Mouse (Mus musculus): ENCODE measurements at regions not wholly inside any gene's neighbourhood (a gene's known extent, or its start where the extent isn't known, plus 50 kb on each side); places are given as distances from the start of the nearest gene placed in this dataset.

DNA sequence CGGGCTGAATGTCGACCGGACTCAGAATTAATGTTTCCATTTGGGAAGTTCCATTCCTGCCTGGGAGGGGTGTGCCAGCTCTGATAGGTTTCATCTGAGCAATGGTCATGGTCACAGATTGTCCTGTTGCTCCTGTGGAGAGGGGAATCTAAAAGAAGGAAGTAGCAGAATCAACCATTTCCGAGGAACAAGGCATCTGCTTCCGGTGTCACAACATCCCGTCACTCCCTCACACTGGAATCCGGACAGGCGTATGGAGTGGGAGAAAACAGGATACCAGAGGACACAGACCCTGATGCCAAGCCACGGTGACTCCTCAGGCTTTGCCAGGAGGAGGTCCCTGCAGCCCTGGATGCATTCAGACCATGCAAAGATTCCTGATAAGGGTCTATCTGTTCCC lies 168.0 kb downstream of the Maf start:
- no peak overlapping the region for H3K4me2 ChIP-seq (replicated peaks)
- no peaks in the 10 kb centered on the region for H3K36me3 ChIP-seq
- H3K27me3 ChIP-seq = peaks cover 28% of the 10 kb centered on the region
- H3K4me1 ChIP-seq = peaks cover 25% of the 10 kb centered on the region
- no peak overlapping the region for H3K4me3 ChIP-seq
- H3K27ac ChIP-seq = no peak overlapping the region
- H3K9ac ChIP-seq = no peak overlapping the region
- H3K9me3 ChIP-seq = no peaks in the 10 kb centered on the region
- ATAC-seq (ENCODE audit: low FRiP score, low read depth) = no peak
- 88% methylated on average over 9 of the region's 9 CpGs for WGBS

DNA sequence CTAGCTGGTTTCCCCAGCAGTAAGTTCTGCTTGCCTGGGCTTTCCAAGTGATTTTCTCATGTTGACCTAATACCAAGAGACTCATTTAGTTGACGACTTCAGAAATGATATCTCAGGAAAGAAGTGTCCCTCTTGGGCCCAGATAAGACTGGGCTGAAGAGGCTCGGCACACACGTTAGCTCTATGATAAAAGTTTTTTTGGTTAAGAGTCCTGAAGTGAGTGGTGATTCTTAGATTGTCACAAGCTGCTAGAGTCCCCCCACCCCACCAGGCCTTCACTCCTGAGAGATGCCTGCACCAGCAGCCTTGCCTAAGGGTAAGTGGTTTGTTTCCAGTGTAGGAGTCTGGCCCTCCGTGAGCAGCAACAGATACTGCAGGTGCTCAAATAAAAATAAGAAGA lies 169.4 kb downstream of the Maf start:
- no peak for ATAC-seq (ENCODE audit: low FRiP score, low read depth)
- Histone ChIP-seq H3K27ac (no peak overlapping the region), H3K9ac (no peak overlapping the region), H3K27me3 (peaks cover 27% of the 10 kb centered on the region), H3K4me2 (replicated peaks) (no peak overlapping the region), H3K9me3 (no peaks in the 10 kb centered on the region), H3K4me3 (no peak overlapping the region), H3K36me3 (no peaks in the 10 kb centered on the region), H3K4me1 (peaks cover 15% of the 10 kb centered on the region)
- WGBS = 82% methylated on average over 4 of the region's 4 CpGs

DNA sequence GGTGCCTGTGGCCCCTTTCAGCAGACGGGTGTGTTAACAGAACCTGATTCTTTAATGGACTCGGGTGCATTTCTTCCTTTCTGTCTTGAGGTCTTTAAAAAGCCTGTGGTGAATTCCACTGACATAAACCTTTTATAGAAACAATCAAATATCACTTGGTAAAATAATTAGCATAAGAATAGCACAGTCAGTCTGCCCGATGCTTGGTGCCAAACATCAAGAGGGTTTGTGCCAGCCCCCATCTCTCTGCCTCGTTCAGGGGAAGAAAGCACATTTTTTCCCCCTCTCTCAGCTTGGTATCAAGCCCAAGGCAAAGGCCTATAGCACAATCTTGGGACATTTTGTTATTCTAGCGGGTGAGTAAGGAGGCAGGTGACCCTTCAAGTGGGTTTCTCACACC lies 169.8 kb downstream of the Maf start:
- Histone ChIP-seq H3K9me3 (no peaks in the 10 kb centered on the region), H3K4me3 (no peak overlapping the region), H3K4me2 (replicated peaks) (no peak overlapping the region), H3K9ac (no peak overlapping the region), H3K36me3 (no peaks in the 10 kb centered on the region), H3K4me1 (peaks cover 15% of the 10 kb centered on the region), H3K27ac (no peak overlapping the region), H3K27me3 (peaks cover 22% of the 10 kb centered on the region)
- 55% methylated on average over 5 of the region's 5 CpGs for WGBS
- ATAC-seq (ENCODE audit: low FRiP score, low read depth) = no peak

DNA sequence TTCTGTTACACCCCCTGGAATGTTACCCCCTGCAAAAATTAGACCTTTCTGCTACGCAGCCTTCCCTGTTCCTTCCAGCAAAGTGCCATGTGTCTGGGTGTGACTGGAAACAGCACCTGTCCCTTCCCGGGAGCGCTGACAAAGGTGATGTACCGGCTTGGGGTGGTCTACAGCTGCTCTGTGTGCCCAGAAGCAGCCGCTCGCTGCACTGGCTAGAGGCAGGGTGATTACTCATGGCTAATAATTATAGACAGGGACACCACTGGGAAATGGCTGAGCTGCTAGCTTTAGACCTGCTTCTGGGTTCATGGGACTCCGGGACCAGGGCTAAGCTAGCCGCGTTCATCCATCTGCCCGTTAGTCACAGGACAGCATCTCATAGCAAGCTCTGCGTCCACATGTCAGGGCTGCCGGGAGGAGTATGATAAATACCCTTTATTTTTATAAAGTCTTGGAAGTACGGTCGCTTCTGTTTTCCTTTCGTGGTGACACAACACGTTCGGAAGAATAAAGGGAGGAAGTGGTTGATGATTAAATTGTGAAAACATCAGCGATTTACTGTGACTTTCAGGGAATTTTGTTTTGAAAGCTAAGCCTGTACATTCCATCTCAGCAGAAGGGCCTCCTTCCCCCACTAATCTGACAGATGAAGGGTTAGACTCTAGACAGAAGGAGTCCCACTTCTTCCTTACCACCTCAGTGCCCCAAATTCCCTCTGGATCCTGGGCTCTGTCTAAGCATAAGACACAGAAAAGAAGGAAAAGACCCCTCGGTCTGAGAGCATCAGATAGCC lies 170.8 kb downstream of the Maf start:
- Histone ChIP-seq H3K4me1 (peaks cover 15% of the 10 kb centered on the region), H3K9me3 (no peaks in the 10 kb centered on the region), H3K4me2 (replicated peaks) (no peak overlapping the region), H3K4me3 (no peak overlapping the region), H3K9ac (no peak overlapping the region), H3K36me3 (no peaks in the 10 kb centered on the region), H3K27me3 (peaks cover 20% of the 10 kb centered on the region; the same call in 1 of the 2 replicates), H3K27ac (no peak overlapping the region)
- 68% methylated on average over 19 of the region's 19 CpGs for WGBS
- peak; percentile 24; the same call in 1 of the 2 replicates for ATAC-seq (ENCODE audit: low FRiP score, low read depth)

DNA sequence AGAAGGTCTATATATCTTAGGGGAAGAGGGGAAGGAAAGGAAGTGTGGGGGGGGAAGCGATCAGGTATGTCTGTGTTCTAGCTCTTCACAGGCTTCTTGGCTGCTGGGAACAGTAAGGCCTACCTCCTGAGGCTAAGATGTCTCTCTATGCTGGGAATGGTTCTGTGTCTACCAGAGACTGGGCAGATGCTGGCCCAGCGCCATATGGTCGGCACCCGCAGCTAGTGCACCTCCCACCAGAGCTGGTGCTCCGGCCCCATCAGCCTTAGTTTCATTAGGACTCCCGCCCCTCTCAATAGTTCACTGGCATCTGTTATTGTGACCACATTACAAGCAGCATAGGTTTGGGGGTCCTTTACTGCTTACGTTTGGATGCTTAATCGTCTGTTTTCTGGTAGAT lies 171.6 kb downstream of the Maf start:
- Histone ChIP-seq H3K9ac (no peak overlapping the region), H3K4me1 (peaks cover 15% of the 10 kb centered on the region), H3K36me3 (no peaks in the 10 kb centered on the region), H3K9me3 (no peaks in the 10 kb centered on the region), H3K4me2 (replicated peaks) (no peak overlapping the region), H3K4me3 (no peak overlapping the region), H3K27ac (no peak overlapping the region), H3K27me3 (peaks cover 20% of the 10 kb centered on the region; the same call in 1 of the 2 replicates)
- WGBS = 52% methylated on average over 8 of the region's 8 CpGs
- ATAC-seq (ENCODE audit: low FRiP score, low read depth) = no peak

DNA sequence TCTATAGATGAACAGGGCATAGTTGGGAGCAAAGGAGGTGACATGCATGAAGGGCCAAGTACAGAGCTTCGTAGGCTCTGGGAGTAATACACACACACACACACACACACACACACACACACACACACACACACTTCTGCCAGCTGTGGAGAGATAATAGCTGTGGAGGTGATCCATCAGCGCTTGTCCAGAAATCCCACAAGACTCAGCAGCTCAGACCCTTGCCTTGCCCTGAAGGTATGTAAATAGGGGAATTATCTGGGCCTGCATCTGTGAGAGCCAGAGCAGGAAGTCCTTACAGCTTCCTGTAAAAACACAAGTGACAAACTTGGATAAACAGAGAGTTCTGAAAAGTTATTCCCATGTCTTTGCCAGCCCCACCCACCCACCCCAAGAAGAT lies 173.6 kb downstream of the Maf start:
- WGBS = 67% methylated on average over 2 of the region's 2 CpGs
- no peaks in the 10 kb centered on the region for H3K9me3 ChIP-seq
- H3K4me1 ChIP-seq = peaks cover 15% of the 10 kb centered on the region
- no peak overlapping the region for H3K4me3 ChIP-seq
- H3K27me3 ChIP-seq = peaks cover 11% of the 10 kb centered on the region; the same call in 1 of the 2 replicates
- ATAC-seq (ENCODE audit: low FRiP score, low read depth) = no peak
- H3K36me3 ChIP-seq = no peaks in the 10 kb centered on the region
- no peak overlapping the region for H3K9ac ChIP-seq
- no peak overlapping the region for H3K27ac ChIP-seq
- H3K4me2 ChIP-seq (replicated peaks) = no peak overlapping the region

DNA sequence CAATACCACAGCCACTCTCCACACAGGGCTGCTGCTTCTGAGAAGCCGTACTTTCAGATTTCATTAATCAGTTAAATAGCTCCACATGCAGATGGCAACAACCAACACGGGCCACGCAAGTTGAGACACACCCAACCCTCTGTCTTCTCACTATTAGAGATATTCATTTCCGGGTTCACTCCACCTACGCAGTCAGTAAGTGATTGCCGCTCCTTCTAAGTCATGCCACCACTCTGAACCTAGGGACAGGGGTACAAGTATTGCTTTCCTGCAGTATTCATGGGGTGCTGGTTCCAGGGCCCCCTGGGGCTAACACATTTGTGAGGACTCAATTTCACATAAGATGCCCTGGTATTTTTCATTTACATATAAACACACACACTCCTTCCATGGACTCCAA lies 176.3 kb downstream of the Maf start:
- H3K9ac ChIP-seq = no peak overlapping the region
- no peak overlapping the region for H3K4me3 ChIP-seq
- no peaks in the 10 kb centered on the region for H3K36me3 ChIP-seq
- H3K27ac ChIP-seq = no peak overlapping the region
- ATAC-seq (ENCODE audit: low FRiP score, low read depth) = no peak
- 76% methylated on average over 6 of the region's 6 CpGs for WGBS
- no peaks in the 10 kb centered on the region for H3K9me3 ChIP-seq
- no peak overlapping the region for H3K4me2 ChIP-seq (replicated peaks)
- H3K4me1 ChIP-seq = peaks cover 6% of the 10 kb centered on the region
- H3K27me3 ChIP-seq = 0 out of 2 replicates have a peak, but pooled peaks cover 2% of the 10 kb centered on the region

DNA sequence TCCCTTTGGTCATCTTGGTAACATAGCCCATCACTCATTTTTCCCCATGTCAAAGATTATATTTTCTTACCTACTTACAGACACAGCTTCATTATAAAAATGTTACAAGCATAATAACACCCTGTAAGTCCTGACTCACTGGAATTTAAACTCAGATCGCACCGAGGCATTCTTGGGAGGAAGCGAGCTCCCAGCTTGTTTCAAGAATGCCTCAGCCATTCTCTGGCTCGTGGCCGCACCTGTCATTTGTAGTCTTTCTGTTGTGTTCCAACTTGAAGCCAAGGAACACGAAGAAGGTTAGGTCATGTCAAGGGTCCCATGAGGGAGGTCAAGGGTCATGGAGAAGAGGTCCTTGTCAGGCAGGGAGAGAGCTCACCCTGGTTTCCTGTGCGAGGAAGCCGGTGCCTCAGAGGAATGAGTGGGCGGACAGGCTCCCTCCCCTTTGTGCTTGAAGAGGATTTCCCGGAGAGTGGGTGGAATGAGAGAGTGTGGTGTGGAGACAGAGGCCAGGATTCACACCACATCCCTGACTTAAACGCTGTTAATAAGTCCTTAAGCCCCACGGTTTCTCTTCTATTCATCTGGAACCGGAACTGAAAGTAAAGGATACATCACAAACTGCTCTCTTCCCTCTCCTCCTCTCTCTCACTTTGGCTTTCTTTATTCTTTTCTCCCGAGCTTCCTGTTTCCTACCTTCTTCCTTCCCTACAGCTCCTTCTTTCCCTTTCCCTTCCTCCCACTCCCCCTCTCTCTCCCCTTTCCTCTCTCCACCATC lies 177.8 kb downstream of the Maf start:
- H3K9me3 ChIP-seq = no peaks in the 10 kb centered on the region
- no peak overlapping the region for H3K27ac ChIP-seq
- ATAC-seq (ENCODE audit: low FRiP score, low read depth) = no peak
- H3K9ac ChIP-seq = no peak overlapping the region
- no peak overlapping the region for H3K4me2 ChIP-seq (replicated peaks)
- no peak overlapping the region for H3K4me3 ChIP-seq
- H3K4me1 ChIP-seq = no peaks in the 10 kb centered on the region
- 49% methylated on average over 14 of the region's 14 CpGs for WGBS
- H3K27me3 ChIP-seq = no peaks in the 10 kb centered on the region
- no peaks in the 10 kb centered on the region for H3K36me3 ChIP-seq

DNA sequence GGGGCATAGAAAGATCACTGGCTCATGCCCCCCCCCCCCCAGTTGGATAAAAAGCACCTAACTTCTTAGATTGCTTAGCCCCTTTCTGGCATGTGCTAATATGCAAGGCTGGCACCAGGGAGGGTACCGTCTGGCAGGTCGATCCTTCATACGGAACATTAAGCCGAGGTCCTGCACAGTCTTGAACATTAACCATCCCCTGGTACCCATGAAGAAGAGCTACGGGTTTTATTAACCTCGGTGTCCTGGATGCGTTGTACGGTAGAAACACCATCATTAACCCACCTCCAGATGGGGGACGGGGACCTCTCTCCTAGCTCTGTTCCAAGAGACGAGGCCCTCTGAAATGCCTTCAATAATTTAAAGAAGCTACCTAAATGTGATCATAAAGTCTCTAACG lies 178.7 kb downstream of the Maf start:
- Histone ChIP-seq H3K4me2 (replicated peaks) (no peak overlapping the region), H3K9ac (no peak overlapping the region), H3K4me1 (no peaks in the 10 kb centered on the region), H3K4me3 (no peak overlapping the region), H3K9me3 (no peaks in the 10 kb centered on the region), H3K27ac (no peak overlapping the region), H3K27me3 (no peaks in the 10 kb centered on the region), H3K36me3 (no peaks in the 10 kb centered on the region)
- no peak for ATAC-seq (ENCODE audit: low FRiP score, low read depth)
- 89% methylated on average over 11 of the region's 11 CpGs for WGBS

DNA sequence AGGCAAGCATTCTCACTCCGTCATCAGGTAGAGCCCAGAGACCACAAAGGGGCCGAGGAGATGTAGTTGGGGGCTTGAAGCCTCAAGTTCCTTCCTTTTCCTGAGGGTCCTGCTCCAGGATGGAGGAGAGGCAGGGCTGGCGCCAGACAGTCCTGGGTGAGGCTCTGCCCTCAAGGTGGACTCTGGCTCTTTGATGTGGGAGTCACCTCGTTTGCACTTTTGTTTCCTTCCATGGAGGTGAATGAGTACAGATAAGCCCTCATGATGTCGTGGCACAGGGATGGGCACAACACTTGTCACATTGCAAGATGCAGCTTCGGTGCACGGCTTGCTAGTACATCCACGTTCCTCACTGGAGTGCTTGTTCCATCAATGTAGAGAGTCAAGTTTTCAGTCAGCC lies 182.4 kb downstream of the Maf start:
- no peak for ATAC-seq (ENCODE audit: low FRiP score, low read depth)
- Histone ChIP-seq H3K4me2 (replicated peaks) (no peak overlapping the region), H3K27ac (no peak overlapping the region), H3K4me1 (no peaks in the 10 kb centered on the region), H3K36me3 (no peaks in the 10 kb centered on the region), H3K9ac (no peak overlapping the region), H3K27me3 (no peaks in the 10 kb centered on the region), H3K4me3 (no peak overlapping the region), H3K9me3 (no peaks in the 10 kb centered on the region)
- 82% methylated on average over 8 of the region's 8 CpGs for WGBS

DNA sequence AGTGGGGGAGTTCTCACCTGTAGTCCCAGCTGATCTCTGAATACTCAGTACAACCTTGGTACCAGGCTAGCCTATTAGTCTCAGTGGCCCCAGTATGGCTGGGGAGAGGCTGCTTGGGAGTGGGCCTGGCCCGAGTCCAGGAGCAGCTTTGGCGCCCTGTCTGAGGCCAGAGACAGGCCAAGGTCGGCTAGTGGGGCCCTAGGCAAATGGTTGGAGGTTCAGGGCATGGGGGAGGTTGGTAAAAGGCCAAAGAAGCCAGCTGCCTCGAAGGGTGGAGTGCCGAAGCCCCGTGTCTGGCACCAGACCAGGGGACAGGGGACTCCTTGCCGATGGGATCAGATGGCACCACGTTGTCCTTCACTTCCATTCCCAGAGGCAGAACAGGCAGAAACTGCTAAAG lies 182.9 kb downstream of the Maf start:
- Histone ChIP-seq H3K4me2 (replicated peaks) (no peak overlapping the region), H3K4me3 (no peak overlapping the region), H3K9me3 (no peaks in the 10 kb centered on the region), H3K4me1 (no peaks in the 10 kb centered on the region), H3K27me3 (no peaks in the 10 kb centered on the region), H3K27ac (no peak overlapping the region), H3K36me3 (no peaks in the 10 kb centered on the region), H3K9ac (no peak overlapping the region)
- WGBS = 79% methylated on average over 8 of the region's 8 CpGs
- ATAC-seq (ENCODE audit: low FRiP score, low read depth) = no peak

DNA sequence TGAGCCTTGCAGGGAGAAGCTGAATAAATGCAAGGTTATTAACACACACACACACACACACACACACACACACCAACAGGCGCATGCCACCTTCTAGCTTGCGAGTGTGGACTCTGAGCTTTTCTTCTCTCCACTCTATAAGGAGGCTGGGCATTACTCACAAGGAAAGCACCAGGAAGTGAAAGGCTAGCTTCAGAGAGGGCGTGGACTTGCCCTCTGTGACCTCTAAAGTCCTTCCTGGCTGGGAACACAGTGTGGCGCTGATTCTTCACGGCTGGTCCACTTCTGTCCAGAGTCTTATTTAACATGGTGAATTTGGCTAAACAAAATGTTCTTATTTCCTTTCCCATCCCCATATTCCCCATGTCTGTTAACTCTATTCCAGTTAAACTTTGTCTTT lies 185.1 kb downstream of the Maf start:
- WGBS = 79% methylated on average over 5 of the region's 5 CpGs
- ATAC-seq (ENCODE audit: low FRiP score, low read depth) = no peak
- Histone ChIP-seq H3K27me3 (no peaks in the 10 kb centered on the region), H3K4me1 (no peaks in the 10 kb centered on the region), H3K27ac (no peak overlapping the region), H3K36me3 (no peaks in the 10 kb centered on the region), H3K9ac (no peak overlapping the region), H3K4me2 (replicated peaks) (no peak overlapping the region), H3K4me3 (no peak overlapping the region), H3K9me3 (no peaks in the 10 kb centered on the region)
